Mouse (Mus musculus): ENCODE measurements around the gene Tirap. TPM values are rescaled to one million over a fixed set of nuclear protein-coding genes. Genes with fewer than 3 reads are reported as not detected.
A peak's percentile ranks its signal among the peaks of the same experiment; 100 is the strongest.

The Tirap gene
- total RNA-seq (2014; fragmentation: Nextera tagmentation) (2.8 and 3.9 TPM in 2 replicates), total RNA-seq (2017) (1.2 and 8.7 TPM in 2 replicates)

DNA sequence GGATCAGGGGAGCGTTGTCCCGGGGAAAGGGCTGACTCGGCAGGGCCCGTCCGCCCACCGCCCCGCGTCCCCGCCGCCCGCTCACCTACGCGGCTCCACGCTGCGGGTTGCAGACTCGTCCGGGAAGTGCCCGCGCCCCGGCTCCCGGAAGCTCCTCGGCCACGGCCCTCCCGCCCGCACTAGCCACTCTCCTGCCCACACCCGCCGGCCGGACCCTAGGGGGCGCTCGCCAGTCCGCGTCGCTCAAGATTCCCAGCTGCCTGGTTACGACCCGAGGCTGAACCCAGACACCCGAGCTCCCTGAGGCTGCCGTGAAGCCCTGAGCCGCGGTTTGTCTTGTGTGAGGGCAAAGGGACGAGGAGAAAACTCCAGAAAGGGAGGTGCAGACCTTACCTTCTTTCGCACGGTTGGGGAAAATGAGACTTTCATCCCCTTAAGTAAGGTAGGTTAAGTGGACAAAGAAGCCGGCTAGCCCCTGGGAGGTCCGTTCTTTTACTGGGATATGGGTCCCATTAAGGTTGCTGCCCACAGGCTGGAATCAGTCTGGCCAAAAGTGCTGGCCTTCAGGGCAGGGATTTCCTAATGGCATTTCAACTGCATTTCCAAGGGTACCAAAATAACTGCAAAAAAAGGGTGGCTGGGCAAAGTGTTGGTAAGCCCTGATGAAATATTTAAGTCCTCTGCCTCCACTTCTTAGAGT is at the start of gene Tirap, which contains the start of gene Srpr:
Gene Tirap, minus strand, starts transcription at position 520 of the 700 bp plus-strand sequence.
Gene Srpr, plus strand, starts transcription at position 404 of the 700 bp plus-strand sequence.
- ATAC-seq (replicated peaks; ENCODE audit: low FRiP score, low TSS enrichment, poor library complexity, severe bottlenecking): peak; percentile 92

GRCm38 (mm10) chr9:35249476-35249875 is 49.4 kb upstream of the Tirap start:
- no peak for ATAC-seq (replicated peaks; ENCODE audit: low FRiP score, low TSS enrichment, poor library complexity, severe bottlenecking)

DNA sequence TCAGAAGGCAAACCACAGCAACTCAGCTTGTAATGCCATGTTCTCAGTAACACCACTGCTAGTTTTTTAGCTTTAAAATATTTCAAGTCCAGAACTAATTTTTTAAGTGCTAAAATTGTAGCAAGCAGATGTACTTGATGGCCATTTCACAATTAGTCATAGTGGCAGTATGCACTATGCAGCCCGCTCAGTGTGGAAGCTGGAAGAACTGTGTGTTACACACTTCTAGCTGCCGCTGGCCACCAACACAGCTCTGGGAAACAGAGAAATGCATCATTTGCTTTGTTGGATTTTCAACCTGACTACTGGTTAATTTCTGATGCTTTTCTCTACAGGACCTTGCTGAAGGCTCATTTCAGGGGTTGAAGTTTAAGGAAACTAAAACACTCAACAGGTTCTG is 47.3 kb upstream of the Tirap start:
- ATAC-seq (replicated peaks; ENCODE audit: low FRiP score, low TSS enrichment, poor library complexity, severe bottlenecking): no peak

- 0 out of 2 replicates have a peak, but pooled peaks have one; percentile 26 for ATAC-seq (replicated peaks; ENCODE audit: low FRiP score, low TSS enrichment, poor library complexity, severe bottlenecking)
Observed at GRCm38 (mm10) chr9:35239734-35240133, 39.6 kb upstream of the Tirap start.

GRCm38 (mm10) chr9:35238915-35239571 is 39.0 kb upstream of the Tirap start:
- ATAC-seq (replicated peaks; ENCODE audit: low FRiP score, low TSS enrichment, poor library complexity, severe bottlenecking): no peak

DNA sequence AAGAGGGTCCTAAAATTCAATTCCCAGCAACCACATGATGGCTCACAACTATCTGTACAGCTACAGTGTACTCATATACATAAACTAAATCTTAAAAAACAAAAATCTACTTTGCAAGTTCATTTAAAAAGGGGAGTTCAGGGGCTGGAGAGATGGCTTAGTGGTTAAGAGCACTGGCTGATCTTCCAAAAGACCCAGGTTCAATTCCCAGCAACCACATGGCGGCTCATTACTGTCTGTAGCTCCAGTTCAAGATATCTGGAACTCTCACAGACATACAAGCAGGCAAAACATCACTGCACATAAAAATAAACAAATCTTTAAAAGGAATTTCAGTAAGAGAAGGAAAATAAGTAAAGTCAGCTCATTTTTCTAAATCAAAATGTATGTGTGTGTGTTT is 38.3 kb upstream of the Tirap start:
- no peak for ATAC-seq (replicated peaks; ENCODE audit: low FRiP score, low TSS enrichment, poor library complexity, severe bottlenecking)

GRCm38 (mm10) chr9:35235996-35236395 is 35.9 kb upstream of the Tirap start:
- no peak for ATAC-seq (replicated peaks; ENCODE audit: low FRiP score, low TSS enrichment, poor library complexity, severe bottlenecking)

- no peak for ATAC-seq (replicated peaks; ENCODE audit: low FRiP score, low TSS enrichment, poor library complexity, severe bottlenecking)
Observed at GRCm38 (mm10) chr9:35228671-35229070, 28.6 kb upstream of the Tirap start.

- ATAC-seq (replicated peaks; ENCODE audit: low FRiP score, low TSS enrichment, poor library complexity, severe bottlenecking): no peak
Observed at GRCm38 (mm10) chr9:35223466-35223865, 23.4 kb upstream of the Tirap start.

DNA sequence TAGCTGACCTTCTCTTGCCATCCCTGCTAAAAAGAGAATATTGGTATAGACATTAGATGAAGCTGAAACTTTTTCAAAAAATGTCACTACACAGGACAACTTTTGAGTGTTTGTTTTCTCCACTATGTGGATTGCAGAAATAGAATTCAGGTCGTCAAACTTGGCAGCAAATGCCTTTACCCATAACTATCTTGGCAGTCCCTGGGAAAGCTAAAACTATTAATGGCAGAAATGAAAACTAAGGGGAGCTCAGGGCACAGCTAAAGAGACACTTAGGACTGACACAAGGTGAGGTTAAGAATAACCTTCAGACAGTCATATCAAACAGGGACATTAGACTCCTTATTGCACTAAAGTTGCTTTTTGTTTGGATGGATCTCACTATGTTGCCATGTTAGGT is 17.9 kb upstream of the Tirap start:
- no peak for ATAC-seq (replicated peaks; ENCODE audit: low FRiP score, low TSS enrichment, poor library complexity, severe bottlenecking)

DNA sequence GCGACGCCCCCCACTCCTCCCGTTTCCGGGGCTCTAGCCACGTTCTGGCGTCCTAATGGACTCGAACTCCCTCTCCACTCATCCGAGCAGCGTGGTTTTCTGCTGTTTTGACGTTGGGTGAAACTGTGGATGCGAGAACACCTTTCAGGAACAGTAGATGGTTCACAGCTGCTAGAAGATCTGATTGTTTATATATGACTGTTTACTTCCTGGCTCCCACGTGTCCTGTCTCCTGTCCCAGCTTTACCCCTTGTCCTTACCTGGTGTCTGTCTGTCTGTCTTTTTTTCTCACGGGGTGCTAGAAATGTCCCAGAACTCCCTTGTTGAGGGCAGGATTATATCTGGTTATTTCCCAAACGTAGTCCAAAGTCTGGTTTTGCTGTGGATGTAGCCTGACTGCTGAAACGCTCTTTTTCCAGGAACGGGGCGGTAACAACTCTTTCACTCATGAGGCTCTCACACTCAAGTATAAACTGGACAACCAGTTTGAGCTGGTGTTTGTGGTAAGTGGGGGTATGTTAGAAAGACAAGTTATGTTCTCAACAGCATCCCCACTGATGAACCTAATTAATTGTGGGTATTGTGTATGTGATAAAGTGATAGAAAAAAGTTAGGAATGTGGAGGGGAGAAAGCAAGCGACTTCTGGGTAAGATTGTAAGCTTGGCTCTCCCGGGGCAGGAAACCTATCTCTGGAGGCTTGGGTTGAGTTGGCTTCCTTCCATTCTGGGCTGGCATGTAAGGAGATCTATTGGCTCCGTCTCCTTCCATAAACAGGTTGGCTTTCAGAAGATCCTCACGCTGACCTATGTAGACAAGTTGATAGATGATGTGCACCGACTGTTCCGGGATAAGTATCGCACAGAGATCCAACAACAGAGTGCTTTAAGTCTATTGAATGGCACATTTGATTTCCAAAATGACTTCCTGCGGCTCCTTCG is 11.8 kb upstream of the Tirap start:
- ATAC-seq (replicated peaks; ENCODE audit: low FRiP score, low TSS enrichment, poor library complexity, severe bottlenecking): peak; percentile 2; the same call in 1 of the 2 replicates

- peak; percentile 98 for ATAC-seq (replicated peaks; ENCODE audit: low FRiP score, low TSS enrichment, poor library complexity, severe bottlenecking)
Observed at GRCm38 (mm10) chr9:35210542-35211474, 10.7 kb upstream of the Tirap start, which contains the start of gene Foxred1. Foxred1 (minus strand) TSS chr9:35211055.

- no peak for ATAC-seq (replicated peaks; ENCODE audit: low FRiP score, low TSS enrichment, poor library complexity, severe bottlenecking)
Observed at GRCm38 (mm10) chr9:35204421-35204820, 4.3 kb upstream of the Tirap start.

DNA sequence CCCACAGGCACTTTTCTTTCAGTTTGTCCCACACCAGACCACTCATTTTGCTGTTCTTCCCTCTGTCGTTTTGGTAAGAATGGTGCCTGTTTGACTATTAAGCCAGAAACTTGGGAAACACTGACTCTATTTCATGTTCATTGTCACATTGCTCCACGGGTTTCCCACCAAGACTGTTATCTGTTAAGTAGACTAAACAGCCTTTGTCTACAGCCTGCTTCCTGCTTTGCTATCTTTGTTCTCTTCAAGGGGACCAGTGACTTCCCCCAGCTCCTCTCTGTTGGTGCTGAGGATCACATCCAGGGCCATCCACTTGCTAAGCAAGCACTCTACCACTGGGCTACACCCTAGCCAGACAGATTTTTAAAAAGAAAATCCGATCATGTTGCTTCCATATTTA is 3.4 kb upstream of the Tirap start:
- ATAC-seq (replicated peaks; ENCODE audit: low FRiP score, low TSS enrichment, poor library complexity, severe bottlenecking): no peak

- peak; percentile 4; the same call in 1 of the 2 replicates for ATAC-seq (replicated peaks; ENCODE audit: low FRiP score, low TSS enrichment, poor library complexity, severe bottlenecking)
Observed at GRCm38 (mm10) chr9:35200529-35201060, 504 bp upstream of the Tirap start.

DNA sequence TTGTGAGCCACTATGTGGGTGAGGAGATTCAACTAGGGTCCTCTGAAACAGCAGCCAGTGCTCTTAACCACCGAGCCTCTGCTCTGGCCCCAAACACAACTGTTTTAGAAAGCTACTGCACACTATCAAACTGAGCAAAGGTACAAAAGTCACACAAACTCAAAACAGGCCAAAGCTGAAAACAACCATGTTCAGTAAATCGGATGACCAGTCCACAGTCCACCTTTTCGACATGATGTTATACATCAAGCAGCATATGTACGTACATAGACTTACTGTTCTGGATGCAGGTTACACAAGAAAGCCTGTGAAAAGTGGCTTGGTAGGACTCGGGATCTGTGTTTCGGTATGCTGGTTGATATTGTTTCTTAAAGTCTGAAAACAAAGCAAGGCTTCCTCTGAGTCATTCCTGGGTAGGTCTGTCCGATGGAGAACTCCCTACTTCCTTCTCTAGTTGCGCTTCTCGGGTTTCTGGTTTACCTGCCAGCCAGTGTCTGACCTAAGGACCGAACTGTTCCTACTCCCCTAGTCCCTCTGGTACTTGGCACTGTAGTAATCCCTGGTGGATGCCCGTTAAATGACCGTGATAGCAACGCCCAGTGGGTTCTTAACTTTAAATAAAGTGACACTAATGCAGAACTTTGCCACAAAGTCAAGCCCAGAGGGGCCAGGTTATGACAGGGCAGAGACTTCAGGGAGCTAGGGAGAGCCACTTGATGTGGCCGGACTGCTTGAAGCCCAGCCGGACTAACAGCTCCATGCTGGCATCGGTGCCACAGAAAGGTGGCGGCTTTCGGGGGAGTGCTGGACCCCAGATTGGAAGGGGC is 933 bp downstream of the Tirap start:
- ATAC-seq (replicated peaks; ENCODE audit: low FRiP score, low TSS enrichment, poor library complexity, severe bottlenecking): peak; percentile 19; the same call in 1 of the 2 replicates

- no peak for ATAC-seq (replicated peaks; ENCODE audit: low FRiP score, low TSS enrichment, poor library complexity, severe bottlenecking)
Observed at GRCm38 (mm10) chr9:35198351-35198750, 1.7 kb downstream of the Tirap start.

DNA sequence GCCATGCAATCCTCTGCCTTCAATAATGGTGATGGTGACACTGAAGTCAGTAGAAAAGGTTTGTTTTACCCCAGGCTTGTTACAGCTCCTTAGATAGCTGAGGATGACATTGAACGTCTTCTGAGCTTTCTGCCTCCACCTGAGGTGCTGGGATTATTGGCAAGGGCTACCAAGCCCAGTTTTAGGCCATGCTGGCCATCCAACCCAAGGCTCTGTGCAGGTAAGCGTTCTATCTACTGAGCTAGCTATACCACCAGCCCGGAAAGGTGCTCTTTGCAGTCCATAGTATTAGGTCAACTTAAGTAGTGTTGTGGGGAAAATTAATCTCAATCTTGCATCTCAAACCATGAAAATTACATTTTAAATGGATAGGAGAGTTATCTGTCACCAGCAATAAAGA is 2.5 kb downstream of the Tirap start:
- no peak for ATAC-seq (replicated peaks; ENCODE audit: low FRiP score, low TSS enrichment, poor library complexity, severe bottlenecking)
